Mouse (Mus musculus) adrenal gland, postnatal 0 days (tissue): ENCODE data around the gene Olfr1080. TPM values are rescaled to one million over a fixed set of nuclear protein-coding genes. Genes with fewer than 3 reads are reported as not detected.

ENCODE experiments used
- polyA plus RNA-seq: library from polyadenylated mRNA; unstranded; fragments of >200 nt; fragmentation: Nextera tagmentation; extraction: Ambion mirVana; gene quantifications from 2 replicates; pipeline ENCODE4 v1.2.1, GENCODE M21; 2015

The Olfr1080 gene
- polyA plus RNA-seq: not detected in 2 replicates

GRCm38 (mm10) chr2:86558135-86558534, at the start of gene Olfr1080:
TSS of gene Olfr1080 (minus strand) at chr2:86558235.

DNA sequence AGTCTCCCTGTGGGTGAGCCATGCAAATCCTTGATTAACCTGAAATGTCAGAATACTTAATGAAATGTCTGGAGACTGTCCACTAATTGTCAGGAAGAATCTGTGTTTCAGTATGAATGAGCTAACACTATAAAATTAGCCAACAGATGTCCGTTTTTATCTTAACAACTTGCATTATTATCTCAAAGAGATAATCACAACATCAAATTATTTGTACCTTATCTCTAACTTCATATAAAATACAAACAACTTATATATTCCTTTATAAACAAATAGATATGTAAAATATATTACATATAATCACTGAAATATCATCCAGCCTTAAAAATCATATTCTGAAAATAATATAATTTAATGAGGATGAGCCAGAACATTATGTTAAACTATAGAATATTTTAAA, 40.8 kb upstream of the Olfr1080 start, which contains the start of gene Olfr1082:
TSS of gene Olfr1082 (minus strand) at position 101 of the 400 bp plus-strand sequence.

DNA sequence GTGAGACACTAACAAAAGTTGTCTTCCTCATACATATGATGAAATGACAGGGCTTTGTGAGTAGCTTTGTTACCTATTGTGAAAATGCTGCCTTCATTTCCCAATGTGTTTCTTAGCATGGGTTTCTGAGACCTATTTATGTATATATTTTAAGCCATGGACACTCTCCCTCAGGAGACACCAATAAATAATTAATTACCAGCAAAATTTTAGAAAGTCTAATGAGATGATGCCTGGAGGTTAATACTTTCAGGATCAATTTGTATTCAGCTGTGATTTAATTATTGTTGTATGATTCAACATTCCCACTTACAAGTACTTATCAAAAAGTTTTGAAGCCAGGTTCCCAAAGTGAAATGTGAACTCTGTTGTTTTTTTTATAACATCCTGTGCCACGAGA, 15.7 kb downstream of the Olfr1080 start, which contains the start of gene Olfr1079:
TSS of gene Olfr1079 (minus strand) at position 101 of the 400 bp plus-strand sequence.

DNA sequence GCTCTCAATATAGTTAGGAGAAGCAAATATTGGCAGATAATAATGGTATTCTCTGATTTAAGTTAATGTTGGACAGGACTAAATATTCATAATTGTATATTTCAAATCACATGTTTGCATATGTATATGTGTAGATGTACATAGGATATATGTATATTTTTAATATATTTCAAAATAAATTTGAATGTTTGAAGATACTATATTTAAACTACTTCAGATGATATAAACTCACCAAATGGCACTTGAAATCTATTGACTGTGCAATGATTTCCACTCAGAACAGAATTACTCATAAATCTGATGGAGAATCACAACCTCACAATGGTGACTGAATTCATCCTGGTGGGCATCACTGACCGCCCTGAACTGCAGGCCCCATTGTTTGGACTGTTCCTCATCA, 49.9 kb downstream of the Olfr1080 start, which contains the start of gene Olfr1076:
TSS of gene Olfr1076 (plus strand) at position 301 of the 400 bp plus-strand sequence.

Other genes starting within 250 kb of the Olfr1080 start
- gene Olfr1053, start 243.0 kb downstream of the Olfr1080 start, polyA plus RNA-seq: not detected in 2 replicates
- gene Olfr1054, start 222.8 kb downstream of the Olfr1080 start, polyA plus RNA-seq: not detected in 2 replicates
- not detected in 2 replicates for gene Olfr1055, start 208.0 kb downstream of the Olfr1080 start, polyA plus RNA-seq
- not detected in 2 replicates for gene Olfr1056, start 195.8 kb downstream of the Olfr1080 start, polyA plus RNA-seq
- not detected in 2 replicates for gene Olfr1057, start 179.8 kb downstream of the Olfr1080 start, polyA plus RNA-seq
- gene Olfr1058, start 169.7 kb downstream of the Olfr1080 start, polyA plus RNA-seq: not detected in 2 replicates
- not detected in 2 replicates for gene Olfr1061, start 144.2 kb downstream of the Olfr1080 start, polyA plus RNA-seq
- not detected in 2 replicates for gene Olfr1062, start 131.5 kb downstream of the Olfr1080 start, polyA plus RNA-seq
- gene Olfr1065, start 107.6 kb downstream of the Olfr1080 start, polyA plus RNA-seq: not detected in 2 replicates
- not detected in 2 replicates for gene Olfr1066, start 102.0 kb downstream of the Olfr1080 start, polyA plus RNA-seq
- gene Olfr228, start 70.8 kb downstream of the Olfr1080 start, polyA plus RNA-seq: not detected in 2 replicates
- gene Olfr1076, start 49.8 kb downstream of the Olfr1080 start, polyA plus RNA-seq: not detected in 2 replicates
- gene Olfr1079, start 15.8 kb downstream of the Olfr1080 start, polyA plus RNA-seq: not detected in 2 replicates
- not detected in 2 replicates for gene Olfr1082, start 40.7 kb upstream of the Olfr1080 start, polyA plus RNA-seq
- not detected in 2 replicates for gene Olfr1084, start 81.5 kb upstream of the Olfr1080 start, polyA plus RNA-seq
- gene Olfr1085, start 103.8 kb upstream of the Olfr1080 start, polyA plus RNA-seq: not detected in 2 replicates
- gene Olfr1086, start 121.9 kb upstream of the Olfr1080 start, polyA plus RNA-seq: not detected in 2 replicates
- gene Olfr1087, start 140.2 kb upstream of the Olfr1080 start, polyA plus RNA-seq: not detected in 2 replicates
- not detected in 2 replicates for gene Olfr1089, start 175.5 kb upstream of the Olfr1080 start, polyA plus RNA-seq
- not detected in 2 replicates for gene Olfr1090, start 200.8 kb upstream of the Olfr1080 start, polyA plus RNA-seq
- gene Olfr1093, start 224.2 kb upstream of the Olfr1080 start, polyA plus RNA-seq: not detected in 2 replicates